Mouse (Mus musculus): ENCODE measurements around the gene Asb11.

The Asb11 gene

DNA sequence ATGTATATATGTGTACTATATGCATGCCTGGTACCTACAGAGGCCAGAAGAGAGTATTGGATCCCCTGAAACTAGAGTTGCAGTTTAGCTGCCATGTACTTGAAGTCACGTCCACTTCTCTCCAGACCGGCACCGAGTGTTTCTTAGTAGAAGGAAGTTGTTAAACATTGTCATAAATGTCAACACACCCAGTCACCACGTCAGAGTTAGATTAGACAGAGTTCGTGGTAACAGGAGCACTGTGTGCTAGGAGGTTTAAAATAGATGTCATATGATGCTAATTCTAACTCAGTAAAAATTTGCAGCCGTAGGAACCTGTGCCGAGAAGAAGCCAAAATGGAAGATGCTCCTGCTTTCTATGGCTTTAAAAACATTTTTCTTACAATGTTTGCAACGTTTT is at the start of gene Asb11:
Gene Asb11 (plus strand): TSS at position 286 of the 400 bp plus-strand sequence.
- DNase-seq (ENCODE audit: low read depth): no peak

- DNase-seq (ENCODE audit: low read depth): no peak
Observed at GRCm38 (mm10) chrX:164394091-164394490, 42.7 kb upstream of the Asb11 start.

DNA sequence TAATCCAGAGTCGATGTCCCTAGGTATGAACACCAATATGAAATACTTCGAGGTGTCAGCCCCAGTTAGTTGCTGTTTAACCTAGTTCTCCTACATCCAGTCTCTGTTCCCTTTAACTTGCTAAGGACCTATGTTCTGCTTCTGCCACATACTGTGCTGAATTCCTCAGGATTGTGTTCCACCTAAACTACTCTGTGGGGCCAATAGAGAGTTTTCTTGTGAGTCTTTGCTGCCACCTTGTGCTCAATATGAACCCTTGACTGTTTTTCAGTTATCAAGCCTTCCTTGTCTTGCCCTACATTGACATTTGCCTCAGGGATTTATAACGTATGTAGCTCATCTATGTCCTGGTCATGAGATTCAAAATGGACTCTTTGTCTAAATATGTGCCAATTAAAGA is 38.3 kb upstream of the Asb11 start:
- DNase-seq (ENCODE audit: low read depth): no peak

- no peak for DNase-seq (ENCODE audit: low read depth)
Observed at GRCm38 (mm10) chrX:164405080-164405649, 31.6 kb upstream of the Asb11 start.

DNA sequence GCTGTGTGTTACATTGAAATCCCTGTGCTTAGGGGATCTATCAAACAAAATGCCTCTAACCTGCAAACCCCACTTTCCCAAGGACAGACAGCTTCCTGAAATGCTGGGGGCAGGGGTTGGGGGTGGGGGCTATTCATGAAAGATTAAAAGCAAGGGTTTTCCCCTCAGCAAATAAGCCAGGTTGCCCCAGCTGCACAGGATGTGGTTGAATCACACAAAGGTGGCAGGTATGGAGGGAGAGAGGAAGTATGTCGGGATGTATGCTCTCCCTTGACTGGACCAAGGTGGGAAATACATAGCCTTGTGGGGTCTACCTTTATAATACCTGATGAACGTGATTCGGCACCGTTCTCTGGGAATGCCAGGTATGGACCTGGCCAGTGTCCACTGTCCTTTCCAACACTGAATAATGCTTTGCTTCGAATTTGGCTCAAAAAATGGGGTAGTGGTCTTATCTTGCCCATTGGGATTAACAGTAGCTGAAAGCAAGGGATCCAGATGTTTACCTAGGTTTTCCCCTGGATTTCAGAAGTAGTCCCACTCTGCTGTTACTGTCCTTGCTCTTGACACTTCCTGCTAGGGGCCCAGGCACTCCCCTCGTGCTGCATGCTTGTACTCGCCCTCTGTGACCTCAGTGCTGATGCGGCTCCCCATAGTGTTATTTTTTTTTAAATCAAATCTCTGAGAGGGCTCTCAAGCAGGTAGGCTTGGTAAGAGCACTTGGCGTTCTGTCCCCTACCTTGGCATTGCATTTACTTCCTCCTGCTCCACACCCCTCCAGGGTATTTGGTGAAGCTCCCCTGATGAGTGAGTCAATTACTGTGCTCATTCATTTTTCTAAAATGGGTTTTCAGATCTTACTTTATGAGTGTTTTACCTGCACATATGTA is 30.4 kb upstream of the Asb11 start:
- no peak for DNase-seq (ENCODE audit: low read depth)

- no peak for DNase-seq (ENCODE audit: low read depth)
Observed at GRCm38 (mm10) chrX:164408301-164408927, 28.4 kb upstream of the Asb11 start.

DNA sequence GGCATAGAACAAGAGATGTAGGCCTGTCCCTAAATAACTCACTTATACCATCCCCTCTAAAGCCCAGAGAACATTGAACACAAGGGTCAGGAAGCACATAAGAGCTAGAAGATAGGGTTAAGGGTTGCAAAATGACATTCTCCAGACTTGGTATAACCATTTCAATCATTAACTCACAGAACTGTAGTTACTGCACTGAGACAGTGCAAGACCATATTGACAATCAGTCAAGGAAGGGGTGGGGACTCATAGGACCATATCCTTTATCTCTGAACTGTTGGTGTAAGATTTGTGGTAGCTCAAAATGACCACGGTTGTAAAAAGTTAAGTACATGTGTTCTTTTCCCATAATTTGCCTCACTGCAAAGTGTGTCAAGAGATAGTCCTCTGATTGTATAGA is 26.2 kb upstream of the Asb11 start:
- DNase-seq (ENCODE audit: low read depth): no peak

- DNase-seq (ENCODE audit: low read depth): no peak
Observed at GRCm38 (mm10) chrX:164416803-164417202, 20.0 kb upstream of the Asb11 start.

- no peak for DNase-seq (ENCODE audit: low read depth)
Observed at GRCm38 (mm10) chrX:164418008-164418407, 18.8 kb upstream of the Asb11 start.

DNA sequence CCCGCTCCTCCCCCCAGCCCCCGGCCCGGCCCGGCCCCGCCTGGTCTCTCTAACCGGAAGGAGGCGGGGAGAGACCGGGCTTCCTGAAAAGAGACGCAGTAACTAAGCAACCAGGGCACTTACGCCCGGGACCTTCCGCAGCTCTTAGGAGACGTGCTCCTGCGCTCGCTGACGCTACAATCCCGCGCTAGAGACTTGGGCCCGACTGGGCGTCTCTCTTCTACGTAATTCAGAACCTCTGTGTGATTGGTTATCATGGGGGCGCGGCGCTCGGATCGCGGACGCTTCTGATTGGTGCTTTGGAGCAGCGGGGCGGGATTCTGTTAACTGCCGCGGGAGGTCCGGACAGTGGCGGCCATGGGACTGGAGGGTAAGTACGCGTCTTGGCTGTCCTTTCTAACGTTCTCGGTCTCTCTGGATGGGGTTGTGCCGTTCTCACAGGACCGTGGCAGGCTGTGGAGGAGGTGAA is 17.3 kb upstream of the Asb11 start, which contains the start of gene Piga:
Gene Piga (plus strand): TSS at position 317 of the 469 bp plus-strand sequence.
- DNase-seq (ENCODE audit: low read depth): peak; percentile 90

DNA sequence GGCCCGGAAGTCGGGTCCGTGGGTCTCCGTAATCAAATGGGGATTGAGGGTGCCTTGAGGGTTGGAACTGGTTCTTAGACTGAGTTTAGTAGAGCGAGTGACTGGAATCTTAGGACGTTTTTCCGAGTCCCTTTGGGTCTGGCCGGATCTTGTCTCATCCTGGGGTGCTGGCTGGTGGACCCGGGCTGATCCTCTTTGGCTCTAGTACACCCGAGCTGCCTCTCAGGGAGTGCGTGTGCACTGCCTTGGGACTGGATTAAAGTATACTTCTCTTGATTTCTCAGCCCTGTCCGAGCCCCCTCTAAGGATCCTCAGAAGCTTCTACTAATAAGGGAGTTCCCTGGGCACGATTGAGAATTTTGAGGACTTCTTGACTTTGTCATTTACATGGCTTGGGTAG is 16.8 kb upstream of the Asb11 start:
- DNase-seq (ENCODE audit: low read depth): no peak

DNA sequence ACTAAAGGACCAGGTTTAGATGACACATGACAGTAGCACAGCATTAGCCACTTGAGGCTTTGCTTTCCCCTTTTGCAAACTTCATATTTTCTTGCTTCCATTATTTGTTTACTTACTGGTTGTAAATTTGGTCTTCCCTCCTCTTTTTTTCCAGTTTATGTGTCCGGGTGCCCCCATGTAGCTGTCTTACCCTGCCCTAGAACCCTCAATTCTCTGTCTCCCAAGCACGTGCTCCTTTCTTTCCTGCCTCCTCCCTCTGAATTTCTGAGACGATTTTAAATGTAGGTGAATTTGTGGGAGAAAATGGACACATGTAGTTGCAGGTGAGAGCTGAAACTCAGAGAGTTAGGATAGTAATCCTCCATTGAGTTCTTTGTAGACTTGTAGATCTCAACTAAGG is 16.3 kb upstream of the Asb11 start:
- no peak for DNase-seq (ENCODE audit: low read depth)

GRCm38 (mm10) chrX:164424821-164425220 is 12.0 kb upstream of the Asb11 start:
- DNase-seq (ENCODE audit: low read depth): no peak

DNA sequence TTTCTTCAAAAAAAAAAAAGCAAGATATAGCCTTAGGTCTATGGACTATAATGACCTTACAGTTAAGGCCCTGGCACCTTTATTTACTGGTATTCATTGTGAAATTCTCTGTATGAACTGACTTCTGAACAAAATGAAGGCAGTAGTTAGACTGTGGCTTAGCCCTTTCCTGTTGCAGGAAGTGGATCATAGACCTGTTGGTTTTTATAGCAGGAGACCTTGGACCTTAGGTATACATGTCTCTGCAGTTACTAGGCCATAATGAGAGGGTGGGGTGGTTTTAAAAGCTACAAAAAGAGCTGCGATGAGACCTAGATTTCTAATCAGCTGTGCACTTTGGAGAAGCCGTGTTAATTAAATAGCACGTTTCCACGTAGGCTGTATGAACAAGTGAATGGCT is 9.5 kb upstream of the Asb11 start:
- no peak for DNase-seq (ENCODE audit: low read depth)

DNA sequence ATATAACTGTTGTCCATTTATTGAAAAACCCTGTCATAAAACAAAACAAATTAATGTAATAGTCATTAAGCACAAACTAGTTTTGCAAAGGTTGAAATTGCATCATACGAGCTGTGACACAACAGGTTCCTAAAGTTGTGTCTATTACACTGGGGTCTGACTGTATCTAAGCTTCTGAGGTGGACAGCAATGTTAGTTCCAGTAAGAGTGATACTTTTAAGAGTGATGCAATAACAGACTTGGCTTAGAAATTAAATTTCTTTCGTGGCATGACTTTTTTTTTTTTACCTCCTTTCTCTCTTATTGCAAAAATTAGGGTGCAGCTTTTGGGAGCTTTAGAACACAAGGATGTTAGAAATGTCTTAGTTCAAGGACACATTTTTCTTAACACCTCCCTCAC is 8.6 kb upstream of the Asb11 start:
- no peak for DNase-seq (ENCODE audit: low read depth)

DNA sequence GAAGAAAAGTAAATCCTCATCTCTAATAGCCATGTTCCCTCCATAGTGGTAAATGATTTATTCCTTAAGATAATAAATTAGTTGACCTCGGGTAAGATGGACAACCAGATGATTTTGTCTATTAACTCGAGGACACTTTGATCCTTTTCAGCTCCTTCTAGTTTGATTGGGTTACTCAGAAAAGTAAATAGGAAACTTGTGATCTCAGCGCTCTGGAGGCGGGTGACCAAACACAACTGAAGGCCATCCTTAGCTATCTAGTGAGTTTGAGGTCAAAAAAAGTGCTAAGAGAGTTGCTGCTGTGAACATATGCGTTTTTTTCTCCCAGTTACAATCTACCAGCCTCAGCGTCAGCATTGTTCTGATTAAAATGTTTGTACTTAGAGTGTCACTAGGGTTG is 6.2 kb upstream of the Asb11 start:
- no peak for DNase-seq (ENCODE audit: low read depth)

DNA sequence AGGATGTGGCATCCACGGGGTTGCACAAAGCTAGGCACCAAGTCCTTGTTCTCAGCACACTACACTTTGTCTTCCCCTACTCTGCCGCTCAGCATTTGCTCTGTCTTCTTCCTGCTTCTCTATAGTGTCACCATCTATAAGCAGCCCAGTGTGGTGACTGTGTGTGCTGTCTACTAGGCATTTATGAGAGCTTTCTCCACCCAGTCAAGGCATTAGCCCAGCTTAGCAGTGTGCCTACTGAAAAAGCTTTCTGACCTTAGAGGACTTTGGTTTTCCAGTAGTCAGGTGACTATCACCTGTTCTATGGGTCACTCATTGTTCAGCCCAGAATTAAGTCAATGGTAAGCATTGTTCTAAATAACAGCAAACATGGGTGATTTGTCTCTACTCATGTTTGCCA is 5.7 kb upstream of the Asb11 start:
- no peak for DNase-seq (ENCODE audit: low read depth)

DNA sequence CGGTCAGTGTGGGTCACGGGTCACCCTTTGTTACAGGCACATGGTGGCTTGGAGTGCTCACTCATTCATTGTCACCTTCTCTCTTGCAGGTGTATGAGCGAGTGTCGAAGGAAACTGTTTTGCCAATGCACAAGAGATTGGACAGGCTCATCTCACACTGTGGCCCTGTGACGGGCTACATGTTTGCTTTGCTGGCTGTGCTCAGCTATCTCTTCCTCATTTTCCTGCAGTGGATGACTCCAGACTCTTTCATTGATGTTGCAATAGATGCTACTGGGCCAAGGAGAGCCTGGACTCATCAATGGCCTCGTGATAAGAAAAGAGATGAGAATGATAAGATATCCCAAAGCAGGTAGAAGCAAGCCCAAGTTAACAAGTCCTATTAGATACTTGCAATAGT is 5.3 kb upstream of the Asb11 start:
- no peak for DNase-seq (ENCODE audit: low read depth)

- no peak for DNase-seq (ENCODE audit: low read depth)
Observed at GRCm38 (mm10) chrX:164432682-164433081, 4.1 kb upstream of the Asb11 start.

DNA sequence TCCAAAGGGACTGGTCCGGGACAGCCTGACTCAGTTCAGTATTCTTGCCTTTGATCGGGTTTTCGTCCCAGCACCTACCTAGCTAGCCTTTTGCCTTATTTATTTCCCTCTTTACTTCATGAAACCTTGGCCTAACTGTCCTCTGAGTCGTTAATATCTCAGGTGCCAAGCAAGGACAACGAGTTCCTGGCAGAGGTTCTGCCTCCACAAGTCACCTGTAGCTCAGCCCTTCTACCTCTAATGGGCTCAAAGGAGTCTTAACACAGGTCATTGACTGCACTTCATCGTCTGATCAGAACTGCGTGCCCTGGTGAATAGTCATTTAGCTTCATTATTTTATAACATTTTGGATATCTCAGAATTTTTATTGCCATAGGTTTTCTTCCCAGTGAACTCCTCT is 2.7 kb downstream of the Asb11 start:
- DNase-seq (ENCODE audit: low read depth): no peak

- DNase-seq (ENCODE audit: low read depth): no peak
Observed at GRCm38 (mm10) chrX:164440140-164440539, 3.3 kb downstream of the Asb11 start.

DNA sequence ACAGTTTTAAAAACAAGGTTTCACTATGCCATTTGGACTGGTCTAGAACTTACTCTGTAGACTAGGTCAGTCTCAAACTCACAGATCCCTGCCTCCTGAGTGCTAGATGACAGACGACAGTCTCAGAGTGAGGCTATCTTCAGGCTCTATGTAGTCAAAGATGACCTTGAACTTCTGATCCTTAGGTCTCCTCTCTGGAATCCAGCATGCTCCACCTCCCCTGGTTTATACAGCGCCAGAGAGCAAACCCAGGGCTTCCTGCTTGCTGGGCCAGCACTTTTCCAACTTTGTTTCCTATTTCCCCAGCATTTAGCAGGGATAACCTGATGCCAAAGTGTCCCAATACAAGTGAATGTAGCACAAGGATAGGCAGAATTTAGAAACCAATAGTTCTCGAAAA is 3.9 kb downstream of the Asb11 start:
- DNase-seq (ENCODE audit: low read depth): no peak

DNA sequence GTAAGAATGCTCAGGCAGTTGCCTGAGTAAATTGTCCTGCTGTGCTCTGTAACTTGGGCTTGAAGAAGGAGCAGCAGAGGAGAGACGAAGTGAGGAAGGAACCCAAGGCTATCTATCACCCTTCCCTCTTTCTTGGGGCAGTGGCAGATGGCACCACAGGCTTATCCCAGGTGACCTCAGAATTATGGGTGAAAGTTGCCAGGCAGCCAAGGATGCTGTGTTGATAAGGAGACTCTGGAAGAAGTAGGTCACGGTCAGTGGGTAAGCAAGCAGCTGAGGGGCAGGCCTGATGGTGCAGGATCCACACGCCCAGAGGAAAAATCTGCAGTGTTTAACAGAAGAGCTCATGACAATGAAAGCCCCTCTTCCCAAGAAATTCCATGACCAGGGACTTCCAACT is 4.5 kb downstream of the Asb11 start:
- DNase-seq (ENCODE audit: low read depth): no peak

All from fibroblast of lung, adult 2 months (primary cell).